Mouse (Mus musculus): Measurements from ENCODE around the gene Igf1r.

The Igf1r gene

GRCm38 (mm10) chr7:68189691-68190456, 237.2 kb downstream of the Igf1r start:
- DNase-seq, result peak; percentile 77

- DNase-seq, result no peak
These were observed 241.5 kb downstream of the Igf1r start for GRCm38 (mm10) chr7:68193958-68194695.

GRCm38 (mm10) chr7:68199609-68200008, 247.0 kb downstream of the Igf1r start:
- DNase-seq, result no peak

GRCm38 (mm10) chr7:68205776-68206427, 253.3 kb downstream of the Igf1r start:
- DNase-seq, result no peak

- no peak for DNase-seq
These were observed 256.4 kb downstream of the Igf1r start for GRCm38 (mm10) chr7:68209039-68209438.

GRCm38 (mm10) chr7:68210417-68210816, 257.8 kb downstream of the Igf1r start:
- no peak for DNase-seq

GRCm38 (mm10) chr7:68211883-68212282, 259.3 kb downstream of the Igf1r start:
- DNase-seq, result no peak

GRCm38 (mm10) chr7:68213842-68214241, 261.2 kb downstream of the Igf1r start:
- no peak for DNase-seq

- DNase-seq, result no peak
These were observed 263.0 kb downstream of the Igf1r start for GRCm38 (mm10) chr7:68215522-68216070.

- no peak for DNase-seq
These were observed 266.3 kb downstream of the Igf1r start for GRCm38 (mm10) chr7:68218879-68219278.

GRCm38 (mm10) chr7:68221677-68222230, 269.1 kb downstream of the Igf1r start:
- no peak for DNase-seq

GRCm38 (mm10) chr7:68223356-68223808, 270.8 kb downstream of the Igf1r start:
- DNase-seq, result peak; percentile 50

GRCm38 (mm10) chr7:68224006-68224405, 271.4 kb downstream of the Igf1r start:
- peak; percentile 67 for DNase-seq

GRCm38 (mm10) chr7:68225427-68226054, 272.9 kb downstream of the Igf1r start:
- DNase-seq, result peak; percentile 30

GRCm38 (mm10) chr7:68227021-68227420, 274.4 kb downstream of the Igf1r start:
- peak; percentile 16 for DNase-seq

- DNase-seq, result no peak
These were observed 275.0 kb downstream of the Igf1r start for GRCm38 (mm10) chr7:68227621-68228020.

- DNase-seq, result peak; percentile 16
These were observed 275.9 kb downstream of the Igf1r start for GRCm38 (mm10) chr7:68228491-68228890.

- no peak for DNase-seq
These were observed 278.2 kb downstream of the Igf1r start for GRCm38 (mm10) chr7:68230831-68231230.

GRCm38 (mm10) chr7:68232521-68232920, 279.9 kb downstream of the Igf1r start:
- DNase-seq, result peak; percentile 7

GRCm38 (mm10) chr7:68233619-68234223, 281.1 kb downstream of the Igf1r start:
- peak; percentile 8 for DNase-seq

GRCm38 (mm10) chr7:68236817-68237216, 284.2 kb downstream of the Igf1r start:
- DNase-seq, result peak; percentile 10
